Mouse (Mus musculus) lung, postnatal 0 days (tissue): ENCODE measurements around the gene Pnck.

Experiments
- CTCF ChIP-seq: IDR thresholded peaks from 2 replicates; pipeline ENCODE4 v1.5.1; 2016; ENCODE audit warnings: antibody characterized with exemption, mild to moderate bottlenecking
- EP300 ChIP-seq: IDR thresholded peaks from 2 replicates; pipeline ENCODE4 v1.6.1; 2016; ENCODE audit warnings: antibody characterized with exemption, mild to moderate bottlenecking, control low read depth

GRCm38 (mm10) chrX:73676668-73677067 is 16.8 kb upstream of the Pnck start:
- TF ChIP-seq CTCF, result no peak
- no peak for TF ChIP-seq EP300
